Mouse (Mus musculus): ENCODE results near the gene Get4. TPM values are rescaled to one million over a fixed set of nuclear protein-coding genes. Genes with fewer than 3 reads are reported as not detected.

Get4 gene
- total and polyA plus RNA-seq, 3 experiments: 91.4 to 140 (median 96.4) TPM

DNA sequence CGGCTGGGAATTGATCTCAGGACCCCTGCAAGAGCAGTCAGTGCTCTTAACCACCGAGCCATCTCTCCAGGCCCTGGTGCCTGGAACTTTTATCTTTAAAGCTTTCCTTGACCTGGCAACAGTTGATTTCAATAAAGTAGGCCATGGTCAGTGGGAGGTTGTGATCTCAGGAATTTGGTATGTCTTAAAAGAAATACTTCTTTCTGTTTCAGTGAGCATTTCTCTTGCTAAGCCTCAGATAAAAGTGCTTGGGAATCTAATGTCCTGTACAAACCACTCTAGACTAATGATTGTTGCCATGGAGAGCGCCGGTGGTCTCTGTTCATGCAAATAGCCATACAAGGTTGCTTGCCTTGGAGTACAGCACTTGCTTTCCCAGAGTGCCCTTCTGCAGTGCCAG is 5.7 kb downstream of the Get4 start:
- in situ Hi-C loops (cut with MboI; ENCODE audit: low pct_ligation_motif_present, low pct_unique_long_range_greater_than_20kb, low sequenced_read_pairs): no loop called here
- no peak overlapping the region for H3K4me3 ChIP-seq (replicated peaks in 1 of 3; ENCODE audit: low read depth in 2 of 3, low read length in 2 of 3, poor library complexity in 1 of 3)

DNA sequence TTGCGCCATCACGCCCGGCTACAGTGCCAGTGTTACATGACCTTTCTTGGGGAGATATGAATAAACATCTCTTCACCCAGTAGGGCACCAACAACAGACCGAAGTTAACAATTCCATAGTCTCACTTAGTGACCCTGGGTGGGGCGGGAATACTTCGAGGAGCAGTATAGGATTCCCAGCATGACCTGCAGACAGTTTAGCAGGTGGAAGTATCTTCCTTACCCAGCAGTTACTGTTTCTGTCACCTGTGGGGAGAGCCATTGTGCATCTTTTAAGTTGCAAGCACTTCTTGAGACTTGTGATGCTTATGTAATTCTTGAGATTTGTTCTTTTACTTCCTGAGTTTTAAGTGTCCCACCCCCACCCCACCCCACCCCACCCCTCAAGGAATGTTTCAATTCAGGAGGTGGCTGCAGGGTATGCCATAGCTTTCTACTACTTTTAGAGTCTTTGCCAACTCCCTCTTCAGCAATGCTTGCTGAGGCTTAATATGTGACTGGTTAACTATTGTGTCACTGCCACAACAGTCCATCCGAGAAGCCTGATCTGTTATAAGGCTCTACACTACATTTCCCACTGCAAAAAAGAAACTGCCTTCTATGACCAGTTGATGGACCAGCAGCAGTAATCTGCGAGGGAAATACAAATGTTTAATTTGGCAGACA is 6.4 kb downstream of the Get4 start:
- Histone ChIP-seq H3K4me3 (replicated peaks in 1 of 3; ENCODE audit: low read depth in 2 of 3, low read length in 2 of 3, poor library complexity in 1 of 3) (no peak overlapping the region), H3K27ac (ENCODE audit: insufficient read depth, low read depth) (no peak overlapping the region), H3K4me2 (ENCODE audit: insufficient read depth, low read depth, poor library complexity, severe bottlenecking) (no peak overlapping the region), H3K27me3 (replicated peaks) (no peaks in the 10 kb centered on the region), H3K9ac (ENCODE audit: insufficient read depth, low read depth) (no peak overlapping the region), H3K4me1 (ENCODE audit: control insufficient read depth in 1 of 2, insufficient read depth in 2 of 2) (peaks cover 9 to 34% of the 10 kb centered on the region in 2 experiments), H3K9me3 (replicated peaks; ENCODE audit: low read length) (no peaks in the 10 kb centered on the region), H3K36me3 (replicated peaks in 1 of 2; ENCODE audit: control insufficient read depth in 1 of 2, insufficient read depth in 1 of 2, low read length in 1 of 2) (peaks cover 39 to 84% of the 10 kb centered on the region in 2 experiments), H3K79me2 (replicated peaks; ENCODE audit: control insufficient read depth, extremely low read depth, insufficient read depth, poor library complexity, severe bottlenecking) (peaks cover 55% of the 10 kb centered on the region)
- dilution Hi-C loops (cut with MboI; ENCODE audit: extremely low pct_ligation_motif_present, extremely low pct_unique_long_range_greater_than_20kb, low sequenced_read_pairs): no loop called here
- TF ChIP-seq KAT2A (IDR thresholded peaks at IDR 0.05; ENCODE audit: insufficient replicate concordance, low read length) (no peak), JUND (conservative IDR thresholded peaks at IDR 0.05; ENCODE audit: low read depth, low read length) (no peak), RAD21 (IDR thresholded peaks at IDR 0.05; ENCODE audit: low read depth, low read length) (no peak), IRF4 (IDR thresholded peaks at IDR 0.05; ENCODE audit: low read depth, low read length) (no peak), MAZ (IDR thresholded peaks at IDR 0.05; ENCODE audit: low read depth, low read length) (no peak), RCOR1 (conservative IDR thresholded peaks at IDR 0.05; ENCODE audit: low read depth, low read length) (no peak)
- no peak for DNase-seq (ENCODE audit: extremely low read depth)
- in situ Hi-C loops (cut with MboI; ENCODE audit: low pct_ligation_motif_present, low pct_unique_long_range_greater_than_20kb, low sequenced_read_pairs): no loop called here

More for the DNA sequence above, 5.7 kb downstream of the Get4 start:
- dilution Hi-C loops (cut with MboI; ENCODE audit: extremely low pct_ligation_motif_present, extremely low pct_unique_long_range_greater_than_20kb, low sequenced_read_pairs): no loop called here
- H3K9ac ChIP-seq (ENCODE audit: insufficient read depth, low read depth): no peak overlapping the region
- peaks cover 62% of the 10 kb centered on the region for H3K79me2 ChIP-seq (replicated peaks; ENCODE audit: control insufficient read depth, extremely low read depth, insufficient read depth, poor library complexity, severe bottlenecking)
- peaks cover 32 to 77% of the 10 kb centered on the region in 2 experiments for H3K36me3 ChIP-seq (replicated peaks in 1 of 2; ENCODE audit: control insufficient read depth in 1 of 2, insufficient read depth in 1 of 2, low read length in 1 of 2)
- DNase-seq (ENCODE audit: extremely low read depth): no peak
- no peaks in the 10 kb centered on the region for H3K27me3 ChIP-seq (replicated peaks)
- H3K4me2 ChIP-seq (ENCODE audit: insufficient read depth, low read depth, poor library complexity, severe bottlenecking): no peak overlapping the region
- H3K9me3 ChIP-seq (replicated peaks; ENCODE audit: low read length): no peaks in the 10 kb centered on the region
- no peak overlapping the region for H3K27ac ChIP-seq (ENCODE audit: insufficient read depth, low read depth)
- TF ChIP-seq ELF1 (IDR thresholded peaks at IDR 0.05; ENCODE audit: low read depth, low read length) (no peak), MAZ (IDR thresholded peaks at IDR 0.05; ENCODE audit: low read depth, low read length) (no peak), CHD1 (IDR thresholded peaks at IDR 0.05; ENCODE audit: low read depth, low read length) (no peak), UBTF (IDR thresholded peaks at IDR 0.05; ENCODE audit: low read depth, low read length) (no peak), ZC3H11A (IDR thresholded peaks at IDR 0.05; ENCODE audit: low read depth, low read length) (no peak), POLR2A (IDR thresholded peaks at IDR 0.05; ENCODE audit: low read depth, low read length) (no peak), MXI1 (IDR thresholded peaks at IDR 0.05; ENCODE audit: low read depth, low read length) (no peak), EP300 (IDR thresholded peaks at IDR 0.05; ENCODE audit: low read length) (no peak), CTCF (conservative IDR thresholded peaks at IDR 0.05 in 1 of 2, IDR thresholded peaks at IDR 0.05 in 1 of 2; ENCODE audit: low read depth in 2 of 2, low read length in 2 of 2) (no peak), IRF4 (IDR thresholded peaks at IDR 0.05; ENCODE audit: low read depth, low read length) (no peak), POLR2AphosphoS2 (IDR thresholded peaks at IDR 0.05; ENCODE audit: low read depth, low read length) (no peak), USF1 (IDR thresholded peaks at IDR 0.05; ENCODE audit: low read depth, low read length) (no peak), TCF12 (IDR thresholded peaks at IDR 0.05; ENCODE audit: low read depth, low read length) (no peak), ZNF384 (IDR thresholded peaks at IDR 0.05; ENCODE audit: low read depth, low read length) (no peak), E2F4 (IDR thresholded peaks at IDR 0.05; ENCODE audit: insufficient replicate concordance, low read depth, low read length) (no peak), RAD21 (IDR thresholded peaks at IDR 0.05; ENCODE audit: low read depth, low read length) (no peak), KAT2A (IDR thresholded peaks at IDR 0.05; ENCODE audit: insufficient replicate concordance, low read length) (no peak), HCFC1 (IDR thresholded peaks at IDR 0.05; ENCODE audit: low read depth, low read length) (no peak), SMC3 (IDR thresholded peaks at IDR 0.05; ENCODE audit: low read depth, low read length) (no peak)
- H3K4me1 ChIP-seq (ENCODE audit: control insufficient read depth in 1 of 2, insufficient read depth in 2 of 2): peaks cover 9 to 37% of the 10 kb centered on the region in 2 experiments
